Mouse (Mus musculus) CH12.LX (cell line): ENCODE measurements around the gene Ggt7. TPM values are rescaled to one million over a fixed set of nuclear protein-coding genes. Genes with fewer than 3 reads are reported as not detected.
A peak's percentile ranks its signal among the peaks of the same experiment; 100 is the strongest.

Experiments
- DNase-seq: peaks from one replicate; pipeline ENCODE4 v3.0.0-alpha.2; 2013; ENCODE audit errors: extremely low read depth
- H3K27ac ChIP-seq: 2 replicates; pipeline ENCODE4 v1.5.1; 2012; ENCODE audit warnings: low read depth, mild to moderate bottlenecking, control low read depth, moderate library complexity; ENCODE audit not compliant: insufficient read depth
- H3K27me3 ChIP-seq: replicated peaks from 2 replicates; pipeline ENCODE3; 2012; ENCODE audit warnings: inconsistent platforms
- H3K36me3 ChIP-seq, 2 experiments: replicated peaks in 1 of 2; 2 replicates each; pipeline versions ENCODE3 to v1.6.1; 2012; ENCODE audit warnings: inconsistent platforms in 1 of 2, low read length in 1 of 2, mild to moderate bottlenecking in 1 of 2, mixed read lengths in 1 of 2, moderate library complexity in 1 of 2; ENCODE audit not compliant: control insufficient read depth in 1 of 2, insufficient read depth in 1 of 2
- H3K4me1 ChIP-seq, 2 experiments: 2 replicates each; pipeline ENCODE4 v1.6.1; 2012; ENCODE audit warnings: inconsistent platforms in 1 of 2, moderate library complexity in 1 of 2; ENCODE audit not compliant: insufficient read depth in 2 of 2, control insufficient read depth in 1 of 2
- H3K4me2 ChIP-seq: 2 replicates; pipeline ENCODE4 v1.6.1; 2012; ENCODE audit warnings: low read depth, mild to moderate bottlenecking, control low read depth; ENCODE audit not compliant: poor library complexity, insufficient read depth, severe bottlenecking
- H3K4me3 ChIP-seq, 3 experiments: fragments of 150-350 bp in 1 of 3; sonication (generic) in 1 of 3; replicated peaks in 1 of 3; 2 replicates each; pipeline versions ENCODE3 to v1.5.1; 2011 to 2012; ENCODE audit warnings: low read depth in 2 of 3, low read length in 2 of 3, mild to moderate bottlenecking in 2 of 3, moderate library complexity in 2 of 3, control low read depth in 1 of 3, improper control_type of control experiment in 1 of 3, inconsistent platforms in 1 of 3, mixed read lengths in 1 of 3; ENCODE audit not compliant: poor library complexity in 1 of 3
- H3K79me2 ChIP-seq: replicated peaks from 2 replicates; pipeline ENCODE4 v1.6.1; 2012; ENCODE audit warnings: mild to moderate bottlenecking, moderate library complexity; ENCODE audit not compliant: control insufficient read depth, poor library complexity, insufficient read depth, severe bottlenecking; ENCODE audit errors: extremely low read depth
- H3K9ac ChIP-seq: 2 replicates; pipeline ENCODE4 v1.6.1; 2012; ENCODE audit warnings: low read depth, mild to moderate bottlenecking, control low read depth, moderate library complexity; ENCODE audit not compliant: insufficient read depth
- H3K9me3 ChIP-seq: replicated peaks from 2 replicates; pipeline ENCODE3; 2012; ENCODE audit warnings: low read length, inconsistent platforms, mixed read lengths
- BHLHE40 ChIP-seq: IDR thresholded peaks from 2 replicates; pipeline ENCODE4 v1.6.1; 2011; ENCODE audit warnings: mild to moderate bottlenecking, low read depth, low read length, improper control_type of control experiment
- CHD1 ChIP-seq: IDR thresholded peaks from 2 replicates; pipeline ENCODE4 v1.6.1; 2012; ENCODE audit warnings: low read depth, low read length, improper control_type of control experiment, inconsistent platforms
- CTCF ChIP-seq, 2 experiments: IDR thresholded peaks in 1 of 2; conservative IDR thresholded peaks in 1 of 2; 2 replicates each; pipeline ENCODE4 v1.5.1; 2011 to 2012; ENCODE audit warnings: low read depth in 2 of 2, low read length in 2 of 2, improper control_type of control experiment in 1 of 2, inconsistent platforms in 1 of 2, mild to moderate bottlenecking in 1 of 2, moderate library complexity in 1 of 2
- E2F4 ChIP-seq: IDR thresholded peaks from 2 replicates; pipeline ENCODE4 v1.6.1; 2011; ENCODE audit warnings: low read depth, low read length, improper control_type of control experiment; ENCODE audit not compliant: insufficient replicate concordance
- ELF1 ChIP-seq: IDR thresholded peaks from 2 replicates; pipeline ENCODE4 v1.6.1; 2014; ENCODE audit warnings: low read depth, mild to moderate bottlenecking, inconsistent platforms, low read length, improper control_type of control experiment
- ETS1 ChIP-seq: conservative IDR thresholded peaks from 2 replicates; pipeline ENCODE4 v1.6.1; 2012; ENCODE audit warnings: low read depth, mild to moderate bottlenecking, inconsistent platforms, low read length, improper control_type of control experiment, moderate library complexity
- GABPA ChIP-seq: IDR thresholded peaks from 2 replicates; pipeline ENCODE4 v1.6.1; 2012; ENCODE audit warnings: low read depth, low read length, improper control_type of control experiment, inconsistent platforms; ENCODE audit not compliant: insufficient replicate concordance
- IRF4 ChIP-seq: IDR thresholded peaks from 2 replicates; pipeline ENCODE4 v1.6.1; 2014; ENCODE audit warnings: low read depth, mild to moderate bottlenecking, inconsistent platforms, low read length, improper control_type of control experiment
- JUN ChIP-seq: IDR thresholded peaks from 2 replicates; pipeline ENCODE4 v1.6.1; 2011; ENCODE audit warnings: low read depth, mild to moderate bottlenecking, low read length, improper control_type of control experiment, moderate library complexity; ENCODE audit not compliant: insufficient read depth
- KAT2A ChIP-seq: IDR thresholded peaks from 2 replicates; pipeline ENCODE4 v1.6.1; 2012; ENCODE audit warnings: low read length, improper control_type of control experiment, inconsistent platforms; ENCODE audit not compliant: insufficient replicate concordance
- MAFK ChIP-seq: IDR thresholded peaks from 2 replicates; pipeline ENCODE4 v1.6.1; 2011; ENCODE audit warnings: low read length, improper control_type of control experiment; ENCODE audit not compliant: insufficient replicate concordance
- MEF2A ChIP-seq: IDR thresholded peaks from 2 replicates; pipeline ENCODE4 v1.6.1; 2014; ENCODE audit warnings: low read depth, mild to moderate bottlenecking, inconsistent platforms, low read length, improper control_type of control experiment, borderline replicate concordance
- MXI1 ChIP-seq: IDR thresholded peaks from 2 replicates; pipeline ENCODE4 v1.6.1; 2011; ENCODE audit warnings: mild to moderate bottlenecking, low read depth, low read length, improper control_type of control experiment
- POLR2A ChIP-seq: IDR thresholded peaks from 2 replicates; pipeline ENCODE4 v1.6.1; 2011; ENCODE audit warnings: low read depth, mild to moderate bottlenecking, improper control_type of control experiment, low read length
- POLR2AphosphoS2 ChIP-seq: IDR thresholded peaks from 2 replicates; pipeline ENCODE4 v1.6.1; 2011; ENCODE audit warnings: low read depth, low read length, improper control_type of control experiment
- RAD21 ChIP-seq: IDR thresholded peaks from 2 replicates; pipeline ENCODE4 v1.6.1; 2011; ENCODE audit warnings: low read depth, mild to moderate bottlenecking, low read length, improper control_type of control experiment, moderate library complexity
- RCOR1 ChIP-seq: conservative IDR thresholded peaks from 2 replicates; pipeline ENCODE4 v1.6.1; 2012; ENCODE audit warnings: low read depth, mild to moderate bottlenecking, inconsistent platforms, low read length, improper control_type of control experiment
- SIN3A ChIP-seq: IDR thresholded peaks from 2 replicates; pipeline ENCODE4 v1.6.1; 2012; ENCODE audit warnings: low read length, improper control_type of control experiment, inconsistent platforms
- SMC3 ChIP-seq: IDR thresholded peaks from 2 replicates; pipeline ENCODE4 v1.6.1; 2011; ENCODE audit warnings: low read depth, low read length, improper control_type of control experiment
- TCF12 ChIP-seq: IDR thresholded peaks from 2 replicates; pipeline ENCODE4 v1.6.1; 2014; ENCODE audit warnings: low read depth, mild to moderate bottlenecking, inconsistent platforms, low read length, improper control_type of control experiment
- UBTF ChIP-seq: IDR thresholded peaks from 2 replicates; pipeline ENCODE4 v1.6.1; 2012; ENCODE audit warnings: low read depth, mild to moderate bottlenecking, inconsistent platforms, low read length, improper control_type of control experiment, moderate library complexity
- USF1 ChIP-seq: IDR thresholded peaks from 2 replicates; pipeline ENCODE4 v1.6.1; 2014; ENCODE audit warnings: low read depth, mild to moderate bottlenecking, inconsistent platforms, low read length, improper control_type of control experiment
- USF2 ChIP-seq: conservative IDR thresholded peaks from 2 replicates; pipeline ENCODE4 v1.6.1; 2011; ENCODE audit warnings: low read depth, low read length, improper control_type of control experiment
- ZC3H11A ChIP-seq: IDR thresholded peaks from 2 replicates; pipeline ENCODE4 v1.6.1; 2012; ENCODE audit warnings: low read depth, mild to moderate bottlenecking, inconsistent platforms, low read length, improper control_type of control experiment
- ZMIZ1 ChIP-seq: IDR thresholded peaks from 2 replicates; pipeline ENCODE4 v1.6.1; 2012; ENCODE audit warnings: low read depth, mild to moderate bottlenecking, inconsistent platforms, low read length, improper control_type of control experiment
- ZNF384 ChIP-seq: IDR thresholded peaks from 2 replicates; pipeline ENCODE4 v1.6.1; 2012; ENCODE audit warnings: low read depth, low read length, improper control_type of control experiment, inconsistent platforms
- dilution Hi-C: fragments of 300-500 bp; cut with MboI; formaldehyde crosslinking; loops from 2 replicates; pipeline ENCODE4 v1.14.3; 2020; ENCODE audit warnings: low sequenced_read_pairs; ENCODE audit not compliant: extremely low pct_unique_long_range_greater_than_20kb, extremely low pct_ligation_motif_present
- in situ Hi-C: fragments of 300-500 bp; cut with MboI; formaldehyde crosslinking; loops from 3 replicates; pipeline ENCODE4 v1.14.3; 2019; ENCODE audit warnings: low sequenced_read_pairs, low pct_ligation_motif_present, low pct_unique_long_range_greater_than_20kb, mixed read lengths
- polyA plus RNA-seq: library from polyadenylated mRNA; unstranded; fragments of >175 nt; gene quantifications from 2 replicates; pipeline ENCODE4 v1.2.1, GENCODE M21; 2012; ENCODE audit warnings: low read depth; ENCODE audit not compliant: insufficient read length
- total RNA-seq, 2 experiments: library from RNA; depleted of rRNA; stranded (reverse); fragments of 300-350 nt in 1 of 2; fragments of >200 nt in 1 of 2; gene quantifications; 2 replicates each; pipeline ENCODE4 v1.2.3; 2012 to 2014

The Ggt7 gene
- total and polyA plus RNA-seq, 3 experiments = 1.7 to 16.5 (median 2.9) TPM

DNA sequence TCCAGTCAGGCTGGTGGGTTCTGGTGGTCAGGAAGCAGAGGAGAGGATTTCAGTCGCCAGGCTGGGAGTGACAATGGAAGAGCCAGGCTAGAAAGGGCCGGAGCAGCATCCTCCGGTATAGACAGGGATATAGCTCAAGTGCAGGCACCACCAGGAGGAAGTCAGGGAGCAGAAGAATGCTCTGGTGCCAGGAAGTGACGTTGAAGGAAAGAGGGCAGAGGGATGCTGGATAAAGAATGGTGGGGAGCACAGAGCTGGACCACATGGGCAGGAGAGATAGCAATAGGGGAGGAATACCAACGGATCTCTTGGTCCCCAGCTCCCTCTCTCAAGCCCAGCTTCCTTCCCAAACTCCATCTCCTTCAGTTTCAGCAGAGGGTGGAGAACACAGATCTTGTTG, 4.5 kb downstream of the Ggt7 start:
- Histone ChIP-seq H3K79me2 (no peaks in the 10 kb centered on the region), H3K4me1 (peaks cover 2 to 17% of the 10 kb centered on the region in 2 experiments; a peak in 2 of 4 replicates), H3K9me3 (no peaks in the 10 kb centered on the region), H3K27me3 (peaks cover 38% of the 10 kb centered on the region), H3K27ac (no peak overlapping the region), H3K36me3 (peaks cover 0 to 2% of the 10 kb centered on the region in 2 experiments), H3K9ac (no peak overlapping the region; the same call in 1 of the 2 replicates), H3K4me3 (peak overlapping the region in 1 of 3 experiments; percentile 59), H3K4me2 (peak overlapping the region; percentile 23; the same call in 1 of the 2 replicates)
- DNase-seq = no peak
- dilution Hi-C loops (no loop called here), in situ Hi-C loops (loop anchor here (25.0 kb wide), 1 partner anchor 249 kb away; the partner anchor contains the start of gene Procr)
- TF ChIP-seq IRF4 (no peak), GABPA (no peak), RAD21 (no peak), SMC3 (no peak), KAT2A (no peak), UBTF (no peak), USF2 (no peak)

DNA sequence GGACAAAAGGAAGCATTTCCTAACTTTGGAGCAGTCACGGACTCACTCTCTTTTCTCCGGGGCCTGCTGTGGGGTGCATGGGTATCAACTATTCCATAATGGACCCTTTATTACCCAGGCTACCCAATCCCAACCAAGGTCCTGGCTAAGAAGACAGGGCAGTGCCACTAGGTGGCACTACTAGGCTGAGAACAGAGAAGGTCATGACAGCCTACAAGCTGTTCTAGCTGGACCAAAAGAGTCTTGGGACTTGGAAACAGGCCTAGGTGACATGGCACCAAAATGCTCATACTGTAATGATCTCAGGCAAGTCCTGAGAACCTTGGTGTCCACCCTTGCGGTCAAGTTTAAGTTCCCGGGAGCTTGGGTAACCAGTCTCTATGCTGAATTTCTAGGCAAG, 5.6 kb downstream of the Ggt7 start:
- no peak overlapping the region for H3K9ac ChIP-seq
- dilution Hi-C loops = no loop called here
- no peak overlapping the region for H3K4me3 ChIP-seq
- H3K4me1 ChIP-seq = peaks cover 5 to 16% of the 10 kb centered on the region in 2 experiments; a peak in 2 of 4 replicates
- no peak overlapping the region for H3K27ac ChIP-seq
- peak; percentile 68 for DNase-seq
- TF ChIP-seq CHD1 (no peak), TCF12 (no peak), ZNF384 (no peak), SMC3 (peak; percentile 80), BHLHE40 (no peak), POLR2AphosphoS2 (no peak), RCOR1 (no peak), RAD21 (peak; percentile 84), JUN (no peak), CTCF (conservative IDR thresholded peaks at IDR 0.05 in 1 of 2, IDR thresholded peaks at IDR 0.05 in 1 of 2; ENCODE audit: low read depth in 2 of 2, low read length in 2 of 2) (peak; percentile 54 to 91; a peak in 3 of 4 replicates), UBTF (no peak), MAFK (no peak), ELF1 (no peak), MXI1 (no peak), ETS1 (no peak), E2F4 (no peak), SIN3A (no peak), ZC3H11A (no peak), IRF4 (no peak), POLR2A (no peak), MEF2A (no peak), USF2 (no peak), GABPA (no peak), USF1 (no peak), ZMIZ1 (no peak)
- TF ChIP-seq, all 38 proteins: peak for 3
- no peak overlapping the region for H3K4me2 ChIP-seq
- peaks cover 0 to 2% of the 10 kb centered on the region in 2 experiments for H3K36me3 ChIP-seq
- no peaks in the 10 kb centered on the region for H3K79me2 ChIP-seq
- in situ Hi-C loops = loop anchor here (25.0 kb wide), 1 partner anchor 250 kb away; the partner anchor contains the start of gene Procr
- no peaks in the 10 kb centered on the region for H3K9me3 ChIP-seq
- H3K27me3 ChIP-seq = peaks cover 38% of the 10 kb centered on the region
